8 mouse cellular contexts compared by ENCODE assay signal in the genomic region with DNA sequence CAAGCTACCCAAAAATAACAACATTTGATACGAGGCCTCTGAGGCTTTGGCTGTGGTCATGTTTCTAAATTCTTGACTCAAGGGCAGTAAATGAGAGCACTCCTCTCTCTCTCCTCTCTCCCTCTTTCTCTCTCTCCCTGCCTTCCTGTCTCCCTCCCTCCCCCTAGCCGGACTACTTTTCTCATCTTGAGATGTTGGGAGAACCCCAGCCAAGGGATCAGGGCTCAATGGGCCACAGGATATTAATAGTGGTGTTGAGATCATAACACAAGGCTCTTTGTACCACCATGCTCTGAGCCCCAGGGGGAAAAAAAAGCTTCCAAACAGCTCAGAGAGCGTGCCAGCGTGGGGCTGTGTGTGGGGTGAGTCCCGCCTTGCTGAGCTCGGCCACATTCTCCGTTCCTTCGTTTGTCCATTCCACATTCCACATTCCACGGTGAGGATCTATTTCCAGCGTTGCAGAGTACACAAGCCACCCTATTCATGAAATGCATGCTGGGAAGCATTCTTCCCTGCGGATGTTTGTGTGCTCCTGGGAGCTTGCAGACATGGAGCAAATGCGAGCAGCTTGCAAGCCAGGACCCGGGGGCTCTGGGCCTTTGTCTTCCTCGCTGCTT. TPM values are rescaled to one million over a fixed set of nuclear protein-coding genes. Genes with fewer than 3 reads are reported as not detected.
DNase-seq lines count a peak whose midpoint lies in the region; ATAC-seq and TF ChIP-seq lines count a peak whose summit lies in the region.

No protein-coding gene starts in this region.

- DNase-seq in ovary, postnatal 14 days (ENCODE audit: low spot score), result peak; percentile 27
- DNase-seq in ovary, postnatal 10 days (ENCODE audit: low spot score), result no peak
- DNase-seq in embryonic facial prominence, embryonic 14.5 days (ENCODE audit: low spot score), result peak; percentile 95
- DNase-seq in lung, postnatal 10 days, result peak; percentile 86
- DNase-seq in adrenal gland, postnatal 25 days, result no peak

- no peaks in the 10 kb centered on the region for H3K9me3 ChIP-seq in embryonic facial prominence, embryonic 14.5 days (ENCODE audit: control insufficient read depth, low read length)
- H3K9me3 ChIP-seq in heart, embryonic 11.5 days (replicated peaks; ENCODE audit: control insufficient read depth, low read length), result no peaks in the 10 kb centered on the region
- no peaks in the 10 kb centered on the region for H3K9me3 ChIP-seq in kidney, embryonic 15.5 days (replicated peaks)

- TF ChIP-seq CTCF in small intestine, adult 2 months (IDR thresholded peaks at IDR 0.05; ENCODE audit: extremely low read depth, insufficient read length, insufficient replicate concordance, low read depth, low read length), result no peak

- peak; percentile 90 for ATAC-seq in embryonic facial prominence, embryonic 14.5 days (ENCODE audit: low read depth)
- peak; percentile 40; the same call in 1 of the 2 replicates for ATAC-seq in heart, embryonic 11.5 days (replicated peaks; ENCODE audit: insufficient number of reproducible peaks, low FRiP score, low TSS enrichment)
- ATAC-seq in kidney, embryonic 15.5 days (replicated peaks; ENCODE audit: low FRiP score), result peak; percentile 75

- peak overlapping the region; percentile 39 for H3K9ac ChIP-seq in embryonic facial prominence, embryonic 14.5 days (ENCODE audit: low read depth, low read length)
- H3K9ac ChIP-seq in heart, embryonic 11.5 days (ENCODE audit: low read depth, low read length), result peak overlapping the region; percentile 59
- H3K9ac ChIP-seq in kidney, embryonic 15.5 days, result no peak overlapping the region

- peak overlapping the region; percentile 88 for H3K27ac ChIP-seq in embryonic facial prominence, embryonic 14.5 days (replicated peaks; ENCODE audit: low read depth, low read length)
- peak overlapping the region; percentile 97 for H3K27ac ChIP-seq in heart, embryonic 11.5 days (ENCODE audit: low read depth, low read length)
- peak overlapping the region; percentile 89 for H3K27ac ChIP-seq in kidney, embryonic 15.5 days
- peak overlapping the region; percentile 52 for H3K27ac ChIP-seq in small intestine, adult 2 months (ENCODE audit: insufficient read depth, low read depth, low read length)

- no peaks in the 10 kb centered on the region for H3K27me3 ChIP-seq in embryonic facial prominence, embryonic 14.5 days (replicated peaks; ENCODE audit: control insufficient read depth, insufficient read depth, low read length)
- no peaks in the 10 kb centered on the region for H3K27me3 ChIP-seq in heart, embryonic 11.5 days (ENCODE audit: control insufficient read depth, insufficient read depth, low read length)
- no peaks in the 10 kb centered on the region for H3K27me3 ChIP-seq in kidney, embryonic 15.5 days
- H3K27me3 ChIP-seq in small intestine, adult 2 months (ENCODE audit: control insufficient read depth, insufficient read depth, low read length), result no peaks in the 10 kb centered on the region

- H3K4me1 ChIP-seq in embryonic facial prominence, embryonic 14.5 days (ENCODE audit: control insufficient read depth, insufficient read depth, low read length), result peaks cover 44% of the 10 kb centered on the region
- H3K4me1 ChIP-seq in heart, embryonic 11.5 days (ENCODE audit: control insufficient read depth, insufficient read depth, low read length), result peaks cover 36% of the 10 kb centered on the region
- H3K4me1 ChIP-seq in kidney, embryonic 15.5 days, result peaks cover 31% of the 10 kb centered on the region
- H3K4me1 ChIP-seq in small intestine, adult 2 months (ENCODE audit: control insufficient read depth, insufficient read depth, insufficient read length, low read length), result peaks cover 7% of the 10 kb centered on the region; the same call in 1 of the 2 replicates

- 6% methylated on average over 14 of the region's 14 CpGs for WGBS in embryonic facial prominence, embryonic 14.5 days
- 8% methylated on average over 14 of the region's 14 CpGs for WGBS in heart, embryonic 11.5 days (ENCODE audit: insufficient replicate concordance)
- 5% methylated on average over 14 of the region's 14 CpGs for WGBS in kidney, embryonic 15.5 days
- 54% methylated on average over 14 of the region's 14 CpGs for WGBS in small intestine, adult 2 months

- no peak; the same call in 1 of the 2 replicates for TF ChIP-seq POLR2A in small intestine, adult 2 months (IDR thresholded peaks at IDR 0.05; ENCODE audit: low read depth, low read length)

- peak overlapping the region; percentile 39 for H3K4me2 ChIP-seq in embryonic facial prominence, embryonic 14.5 days (ENCODE audit: low read depth, low read length)
- peak overlapping the region; percentile 50 for H3K4me2 ChIP-seq in heart, embryonic 11.5 days
- peak overlapping the region; percentile 32 for H3K4me2 ChIP-seq in kidney, embryonic 15.5 days

- H3K4me3 ChIP-seq in embryonic facial prominence, embryonic 14.5 days (ENCODE audit: low read depth, low read length), result no peak overlapping the region; the same call in 1 of the 2 replicates
- H3K4me3 ChIP-seq in heart, embryonic 11.5 days (ENCODE audit: low read depth, low read length), result no peak overlapping the region
- no peak overlapping the region for H3K4me3 ChIP-seq in kidney, embryonic 15.5 days (replicated peaks)
- no peak overlapping the region for H3K4me3 ChIP-seq in small intestine, adult 2 months (ENCODE audit: low read depth, low read length)

- H3K36me3 ChIP-seq in embryonic facial prominence, embryonic 14.5 days (ENCODE audit: control insufficient read depth, insufficient read depth, low read length), result no peaks in the 10 kb centered on the region
- no peaks in the 10 kb centered on the region for H3K36me3 ChIP-seq in heart, embryonic 11.5 days (ENCODE audit: control insufficient read depth, insufficient read depth, low read length)
- no peaks in the 10 kb centered on the region for H3K36me3 ChIP-seq in kidney, embryonic 15.5 days
- H3K36me3 ChIP-seq in small intestine, adult 2 months (ENCODE audit: control insufficient read depth, insufficient read depth, low read length), result no peaks in the 10 kb centered on the region

RNA-seq across cellular contexts. Expression of gene Irf2bp2, which starts 27.2 kb away (rescaled TPM):
- 10.6 and 10.7 TPM in 2 replicates for polyA plus RNA-seq in embryonic facial prominence, embryonic 14.5 days (2014; fragmentation: Nextera tagmentation; extraction: Ambion mirVana)
- polyA plus RNA-seq in heart, embryonic 11.5 days (2014; fragmentation: Nextera tagmentation; extraction: Ambion mirVana), result 5.9 and 6.5 TPM in 2 replicates
- 12.3 and 13.3 TPM in 2 replicates for polyA plus RNA-seq in kidney, embryonic 15.5 days (2015; fragmentation: Nextera tagmentation; extraction: Ambion mirVana)
- 50.5 and 91.6 TPM in 2 replicates for polyA plus RNA-seq in small intestine, adult 2 months (2012; rRNA removed)
- 81.3 and 82.6 TPM in 2 replicates for total RNA-seq in adrenal gland, postnatal 25 days (2021)

Comparison
In these comparisons a context has a peak if more than half of its experiments do, and no peak if none do; other contexts are left out.
1. DNase-seq: peak in ovary, postnatal 14 days (single experiment), embryonic facial prominence, embryonic 14.5 days (single experiment) and lung, postnatal 10 days (single experiment); none in ovary, postnatal 10 days (single experiment) and adrenal gland, postnatal 25 days (single experiment).
2. ATAC-seq: peak in every context shown above with its lines; median percentile 90 in embryonic facial prominence, embryonic 14.5 days; 75 in kidney, embryonic 15.5 days; 40 in heart, embryonic 11.5 days.
3. Peak in every context shown above with its lines, with median percentiles within 50 percentile points of each other: H3K27ac ChIP-seq and H3K4me2 ChIP-seq.